Mouse (Mus musculus): ENCODE results near the gene Wdr49. TPM values are rescaled to one million over a fixed set of nuclear protein-coding genes. Genes with fewer than 3 reads are reported as not detected.

The Wdr49 gene
- total and polyA plus RNA-seq, 2 experiments from 2014 or later: 0.36 to 0.95 TPM

DNA sequence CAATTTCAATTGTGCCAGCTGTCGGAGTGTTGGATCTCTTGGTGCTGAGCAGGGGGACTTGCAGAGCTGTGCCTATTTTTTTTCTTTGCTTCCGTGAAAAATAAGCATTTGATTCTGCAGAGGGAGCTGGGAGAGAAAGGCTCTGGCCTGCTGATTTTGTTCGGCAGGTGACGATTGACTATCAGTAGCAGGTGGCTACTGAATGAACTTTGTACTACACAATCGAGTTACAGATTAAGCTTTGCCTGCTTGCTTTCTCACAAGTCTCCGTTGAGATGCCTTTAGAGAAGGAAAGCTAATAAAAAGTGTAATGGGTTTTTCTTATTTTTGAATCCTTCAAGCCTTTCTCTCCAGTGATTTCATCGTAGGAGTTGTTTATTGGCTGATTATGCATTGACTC is 6.8 kb downstream of the Wdr49 start:
- Histone ChIP-seq H3K9me3 (ENCODE audit: low read length) (no peaks in the 10 kb centered on the region), H3K36me3 (ENCODE audit: insufficient read depth) (no peaks in the 10 kb centered on the region), H3K4me3 (ENCODE audit: low read depth, low read length) (no peak overlapping the region), H3K27ac (ENCODE audit: low read depth, low read length) (no peak overlapping the region), H3K4me1 (ENCODE audit: insufficient read depth) (no peaks in the 10 kb centered on the region), H3K4me2 (ENCODE audit: low read depth) (no peak overlapping the region), H3K27me3 (ENCODE audit: insufficient read depth, low read length) (no peaks in the 10 kb centered on the region), H3K9ac (no peak overlapping the region)
- peak; percentile 32 for DNase-seq
- no peak for TF ChIP-seq CTCF (IDR thresholded peaks at IDR 0.05; ENCODE audit: low read depth)
- whole genome bisulfite sequencing: 61% methylated on average over 7 of the region's 7 CpGs
- peak; percentile 62 for ATAC-seq

DNA sequence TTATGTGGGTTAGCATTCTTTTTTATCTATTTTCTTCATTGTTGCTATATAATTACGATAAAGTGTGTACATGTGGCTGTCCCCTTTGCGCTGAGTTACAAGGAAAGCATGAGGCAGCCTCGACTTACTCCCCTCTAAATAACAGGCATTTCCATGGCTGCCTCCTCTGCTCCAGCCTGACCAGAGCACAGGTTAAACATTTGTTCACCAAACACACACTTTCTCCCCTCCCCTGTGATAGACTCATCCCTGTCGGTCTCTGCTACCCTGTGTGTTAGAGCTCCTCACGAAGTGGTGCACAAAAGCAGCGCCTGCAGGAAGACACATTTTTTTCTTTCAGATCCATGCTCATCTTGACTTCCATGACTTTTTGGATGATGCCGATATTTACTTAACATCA is 7.3 kb downstream of the Wdr49 start:
- Histone ChIP-seq H3K27me3 (ENCODE audit: insufficient read depth, low read length) (no peaks in the 10 kb centered on the region), H3K4me2 (ENCODE audit: low read depth) (no peak overlapping the region), H3K27ac (ENCODE audit: low read depth, low read length) (no peak overlapping the region), H3K4me3 (ENCODE audit: low read depth, low read length) (no peak overlapping the region), H3K4me1 (ENCODE audit: insufficient read depth) (no peaks in the 10 kb centered on the region), H3K36me3 (ENCODE audit: insufficient read depth) (no peaks in the 10 kb centered on the region), H3K9ac (no peak overlapping the region), H3K9me3 (ENCODE audit: low read length) (no peaks in the 10 kb centered on the region)
- DNase-seq: no peak
- WGBS: 80% methylated on average over 7 of the region's 7 CpGs
- no peak for ATAC-seq
- no peak for TF ChIP-seq CTCF (IDR thresholded peaks at IDR 0.05; ENCODE audit: low read depth)

DNA sequence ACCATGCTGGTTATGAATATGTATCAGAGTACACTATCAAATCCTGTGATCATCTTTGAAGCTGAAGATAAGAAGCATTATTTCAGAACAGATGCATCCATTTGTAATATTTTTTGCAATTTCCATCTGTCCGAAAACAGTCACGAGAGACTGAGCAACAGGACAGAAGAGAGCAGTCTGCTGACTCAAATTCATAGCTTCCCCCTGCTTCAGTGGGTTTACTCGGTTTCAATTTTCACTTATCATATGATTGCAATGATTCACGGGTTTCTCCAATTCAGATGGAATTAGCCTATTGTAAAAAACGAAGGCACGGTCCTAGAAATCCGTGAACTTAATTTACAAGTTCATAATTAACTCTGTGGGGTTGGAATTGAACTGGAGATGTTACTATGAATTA is 13.8 kb downstream of the Wdr49 start:
- H3K4me3 ChIP-seq (ENCODE audit: low read depth, low read length): no peak overlapping the region
- no peak for TF ChIP-seq CTCF (IDR thresholded peaks at IDR 0.05; ENCODE audit: low read depth)
- WGBS: 87% methylated on average over 7 of the region's 7 CpGs
- H3K36me3 ChIP-seq (ENCODE audit: insufficient read depth): no peaks in the 10 kb centered on the region
- no peaks in the 10 kb centered on the region for H3K27me3 ChIP-seq (ENCODE audit: insufficient read depth, low read length)
- H3K4me1 ChIP-seq (ENCODE audit: insufficient read depth): no peaks in the 10 kb centered on the region
- no peak overlapping the region for H3K4me2 ChIP-seq (ENCODE audit: low read depth)
- no peak for DNase-seq
- H3K27ac ChIP-seq (ENCODE audit: low read depth, low read length): no peak overlapping the region
- H3K9ac ChIP-seq: no peak overlapping the region
- H3K9me3 ChIP-seq (ENCODE audit: low read length): no peaks in the 10 kb centered on the region
- ATAC-seq: no peak

DNA sequence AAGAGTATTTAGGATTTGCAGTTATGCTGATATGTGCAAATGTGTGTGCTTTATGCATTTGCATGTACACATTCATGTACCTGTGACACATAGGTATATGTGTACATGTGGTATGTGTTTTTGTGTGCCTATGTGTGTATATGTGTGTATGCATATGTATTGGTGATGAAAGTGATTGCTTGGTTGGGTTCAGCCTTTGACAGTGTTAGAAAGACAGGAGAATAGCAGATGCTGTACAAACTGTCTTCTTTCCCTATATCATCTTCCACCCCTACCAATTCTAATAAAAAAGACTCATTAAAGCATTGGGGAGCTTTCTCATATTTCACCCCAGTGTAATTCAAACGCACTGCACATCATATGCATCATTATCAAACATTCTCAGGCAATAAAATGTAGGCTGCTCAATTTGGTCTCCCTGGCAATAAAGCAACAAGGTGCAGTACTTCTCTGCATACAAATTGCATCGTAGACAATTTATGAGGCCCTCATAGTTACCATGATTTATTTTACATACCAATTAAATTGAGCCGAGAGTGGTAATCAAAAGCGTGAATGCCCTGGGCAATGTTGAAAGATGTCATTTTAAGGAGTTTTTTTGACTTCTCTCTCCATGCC is 51.3 kb downstream of the Wdr49 start:
- H3K4me2 ChIP-seq (ENCODE audit: low read depth): no peak overlapping the region
- no peak overlapping the region for H3K27ac ChIP-seq (ENCODE audit: low read depth, low read length)
- H3K9me3 ChIP-seq (ENCODE audit: low read length): no peaks in the 10 kb centered on the region
- H3K4me3 ChIP-seq (ENCODE audit: low read depth, low read length): no peak overlapping the region
- WGBS: 52% methylated on average over 4 of the region's 4 CpGs
- H3K36me3 ChIP-seq (ENCODE audit: insufficient read depth): no peaks in the 10 kb centered on the region
- DNase-seq: no peak
- no peak for TF ChIP-seq CTCF (IDR thresholded peaks at IDR 0.05; ENCODE audit: low read depth)
- H3K9ac ChIP-seq: no peak overlapping the region
- H3K4me1 ChIP-seq (ENCODE audit: insufficient read depth): no peaks in the 10 kb centered on the region
- H3K27me3 ChIP-seq (ENCODE audit: insufficient read depth, low read length): no peaks in the 10 kb centered on the region
- no peak for ATAC-seq

DNA sequence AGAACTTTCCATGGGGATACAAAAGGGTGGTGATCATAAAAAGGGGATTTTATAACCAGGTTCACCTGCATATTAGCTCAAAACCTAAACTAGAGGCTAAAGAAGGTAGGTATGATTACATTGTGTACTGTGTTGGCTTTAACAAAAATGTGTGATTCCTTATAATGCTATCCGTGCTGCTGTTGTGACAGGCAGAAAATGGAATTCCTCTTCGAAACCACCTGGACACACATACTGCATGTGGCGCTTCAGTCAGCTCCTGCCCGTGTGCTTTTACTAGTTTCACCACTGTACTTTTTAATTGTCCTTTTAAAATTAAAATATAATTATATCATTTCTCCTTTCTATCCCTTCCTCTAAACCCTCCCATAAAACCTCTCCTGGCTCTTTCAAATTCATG is 86.0 kb downstream of the Wdr49 start:
- no peak overlapping the region for H3K4me3 ChIP-seq (ENCODE audit: low read depth, low read length)
- WGBS: 63% methylated on average over 4 of the region's 4 CpGs

DNA sequence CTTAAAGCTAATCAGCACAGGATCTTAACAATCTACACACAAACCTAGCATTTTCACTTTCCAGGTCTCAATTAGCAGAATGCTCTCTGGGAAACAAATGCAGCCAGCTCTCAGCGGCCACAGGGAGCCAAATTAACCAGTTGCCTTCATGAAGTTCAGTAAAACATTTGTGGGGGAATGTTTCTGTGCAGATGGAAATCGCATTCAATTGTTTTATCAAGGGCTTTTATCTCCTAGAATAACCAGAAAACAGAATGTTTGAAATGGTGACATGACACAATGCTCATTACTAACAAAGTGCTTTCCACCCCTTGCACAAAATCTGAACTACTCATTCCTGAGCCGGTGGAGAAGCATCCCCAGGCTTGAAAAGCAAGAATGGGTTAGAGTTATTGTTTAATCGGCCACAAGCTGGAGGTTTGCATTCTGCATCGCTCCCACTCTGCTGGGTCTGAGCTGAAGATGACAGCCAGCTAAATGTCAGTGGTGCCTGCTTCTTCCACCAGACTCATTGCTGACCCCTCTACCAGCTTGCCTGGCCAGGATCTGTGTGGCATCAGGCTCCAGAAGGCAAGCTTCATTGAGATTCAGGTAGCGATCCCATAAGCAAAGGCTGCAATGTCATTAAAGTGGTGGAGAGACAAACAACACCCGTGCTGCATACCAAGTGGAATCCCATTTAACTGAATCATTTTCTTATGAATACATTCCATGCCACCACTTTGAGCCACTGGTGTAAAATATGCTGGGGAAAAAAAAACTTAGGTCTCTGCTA is 86.6 kb downstream of the Wdr49 start:
- 0 out of 2 replicates have a peak overlapping the region, but pooled peaks have one; percentile 19 for H3K4me2 ChIP-seq (ENCODE audit: low read depth)
- peak overlapping the region; percentile 33; the same call in 1 of the 2 replicates for H3K9ac ChIP-seq
- no peaks in the 10 kb centered on the region for H3K36me3 ChIP-seq (ENCODE audit: insufficient read depth)
- DNase-seq (peak; percentile 39), ATAC-seq (peak; percentile 89)
- 19% methylated on average over 7 of the region's 7 CpGs for WGBS
- H3K27ac ChIP-seq (ENCODE audit: low read depth, low read length): peak overlapping the region; percentile 64
- 0 out of 2 replicates have a peak, but pooled peaks cover 8% of the 10 kb centered on the region for H3K4me1 ChIP-seq (ENCODE audit: insufficient read depth)
- H3K9me3 ChIP-seq (ENCODE audit: low read length): no peaks in the 10 kb centered on the region
- H3K4me3 ChIP-seq (ENCODE audit: low read depth, low read length): no peak overlapping the region
- TF ChIP-seq CTCF (IDR thresholded peaks at IDR 0.05; ENCODE audit: low read depth): no peak
- H3K27me3 ChIP-seq (ENCODE audit: insufficient read depth, low read length): no peaks in the 10 kb centered on the region

More for the DNA sequence above, 86.0 kb downstream of the Wdr49 start:
- TF ChIP-seq CTCF (IDR thresholded peaks at IDR 0.05; ENCODE audit: low read depth): no peak
- DNase-seq: no peak
- H3K27me3 ChIP-seq (ENCODE audit: insufficient read depth, low read length): no peaks in the 10 kb centered on the region
- H3K9ac ChIP-seq: no peak overlapping the region
- H3K4me1 ChIP-seq (ENCODE audit: insufficient read depth): 0 out of 2 replicates have a peak, but pooled peaks cover 8% of the 10 kb centered on the region
- no peak overlapping the region for H3K27ac ChIP-seq (ENCODE audit: low read depth, low read length)
- no peak overlapping the region for H3K4me2 ChIP-seq (ENCODE audit: low read depth)
- H3K36me3 ChIP-seq (ENCODE audit: insufficient read depth): no peaks in the 10 kb centered on the region
- no peak for ATAC-seq
- H3K9me3 ChIP-seq (ENCODE audit: low read length): no peaks in the 10 kb centered on the region

DNA sequence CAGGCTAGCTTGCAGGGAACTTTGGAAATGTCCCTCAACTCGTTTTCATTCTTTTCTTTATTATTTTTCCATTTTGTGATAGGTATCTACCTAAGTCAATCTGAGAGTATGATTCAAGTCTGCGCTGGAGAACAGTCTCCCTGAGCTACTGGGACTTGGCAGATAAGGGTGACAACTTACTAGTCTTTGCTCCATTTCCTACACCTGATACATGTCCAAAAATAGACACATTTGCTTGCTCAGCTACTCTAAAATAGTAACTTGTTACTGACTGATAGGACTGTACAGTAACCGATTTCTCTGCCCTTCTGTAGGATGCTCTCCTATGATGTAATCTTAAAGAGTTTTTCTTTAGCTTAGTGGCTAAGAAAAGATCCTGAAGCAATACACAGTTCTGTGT is 87.5 kb downstream of the Wdr49 start:
- H3K4me2 ChIP-seq (ENCODE audit: low read depth): no peak overlapping the region
- no peak for DNase-seq
- H3K9ac ChIP-seq: no peak overlapping the region
- no peak for ATAC-seq
- no peak overlapping the region for H3K4me3 ChIP-seq (ENCODE audit: low read depth, low read length)
- 0 out of 2 replicates have a peak, but pooled peaks cover 8% of the 10 kb centered on the region for H3K4me1 ChIP-seq (ENCODE audit: insufficient read depth)
- H3K9me3 ChIP-seq (ENCODE audit: low read length): no peaks in the 10 kb centered on the region
- no peaks in the 10 kb centered on the region for H3K36me3 ChIP-seq (ENCODE audit: insufficient read depth)
- H3K27me3 ChIP-seq (ENCODE audit: insufficient read depth, low read length): no peaks in the 10 kb centered on the region
- H3K27ac ChIP-seq (ENCODE audit: low read depth, low read length): peak overlapping the region; percentile 64; the same call in 1 of the 2 replicates
- no peak for TF ChIP-seq CTCF (IDR thresholded peaks at IDR 0.05; ENCODE audit: low read depth)
- WGBS: 67% methylated on average over 3 of the region's 3 CpGs

Measured in forebrain, postnatal 0 days (tissue).